ENCODE assay signal across 9 mouse cellular contexts in the genomic region with DNA sequence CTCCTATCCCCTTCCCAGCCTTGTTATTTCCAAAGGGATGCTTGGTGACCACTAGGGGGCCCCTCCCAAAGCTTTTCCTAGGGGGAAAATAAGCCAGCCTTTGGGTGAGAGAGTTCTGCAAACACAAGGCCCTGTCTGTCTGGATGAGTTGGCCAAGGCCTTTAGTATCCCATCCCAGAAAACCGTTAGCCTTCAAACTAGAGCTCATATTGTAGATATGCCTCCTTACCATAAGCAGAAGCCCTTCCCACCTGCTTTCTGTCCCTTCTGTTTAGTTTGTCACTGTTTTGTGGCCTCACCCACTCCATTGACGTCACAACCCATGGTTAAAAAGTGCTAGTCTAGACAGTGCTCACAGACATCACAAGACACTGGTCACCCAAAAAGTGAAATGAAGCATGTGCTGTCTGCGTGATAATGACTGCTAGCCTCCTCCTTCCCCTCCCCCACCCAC. TPM values are rescaled to one million over a fixed set of nuclear protein-coding genes. Genes with fewer than 3 reads are reported as not detected.
DNase-seq lines count a peak whose midpoint lies in the region; ATAC-seq lines count a peak whose summit lies in the region.
"Had no signal": no experiment of that assay in that cellular context is flagged by ENCODE, and none has a peak within 500 bp of the region (broad histone marks: within the 10 kb centered on the region; RNA-seq: fewer than 3 reads in every experiment).

No protein-coding gene starts in this region.

- peak overlapping the region; percentile 61 for H3K9ac ChIP-seq in intestine, embryonic 16.5 days (ENCODE audit: low read depth, low read length)
- no peak overlapping the region for H3K9ac ChIP-seq in liver, embryonic 13.5 days

- no peaks in the 10 kb centered on the region for H3K36me3 ChIP-seq in intestine, embryonic 16.5 days (ENCODE audit: control insufficient read depth, insufficient read depth, low read length)
- no peaks in the 10 kb centered on the region for H3K36me3 ChIP-seq in liver, embryonic 13.5 days

- H3K27me3 ChIP-seq in intestine, embryonic 16.5 days (replicated peaks; ENCODE audit: control insufficient read depth, insufficient read depth, low read length) = no peaks in the 10 kb centered on the region
- H3K27me3 ChIP-seq in liver, embryonic 13.5 days = no peaks in the 10 kb centered on the region
- H3K27me3 ChIP-seq: Patski had no signal

- ATAC-seq in intestine, embryonic 16.5 days = no peak
- ATAC-seq in liver, embryonic 13.5 days (ENCODE audit: low read depth) = peak; percentile 34; the same call in 1 of the 2 replicates
- ATAC-seq: Patski had no signal

- H3K4me2 ChIP-seq in intestine, embryonic 16.5 days (ENCODE audit: low read depth, low read length) = peak overlapping the region; percentile 49; the same call in 1 of the 2 replicates
- no peak overlapping the region for H3K4me2 ChIP-seq in liver, embryonic 13.5 days

- H3K9me3 ChIP-seq in intestine, embryonic 16.5 days (ENCODE audit: control insufficient read depth, low read length) = no peaks in the 10 kb centered on the region
- no peaks in the 10 kb centered on the region for H3K9me3 ChIP-seq in liver, embryonic 13.5 days (replicated peaks)

- peak overlapping the region; percentile 90 for H3K27ac ChIP-seq in intestine, embryonic 16.5 days (ENCODE audit: low read length)
- H3K27ac ChIP-seq in liver, embryonic 13.5 days = no peak overlapping the region

- peak; percentile 59 for DNase-seq in gastrocnemius, adult 18-20 months (ENCODE audit: low spot score)
- DNase-seq in gastrocnemius, adult 8-10 months (ENCODE audit: low spot score in 2 of 2) = no peak
- peak; percentile 44 for DNase-seq in urinary bladder, postnatal 25 days (ENCODE audit: low spot score)
- DNase-seq in urinary bladder, postnatal 10 days (ENCODE audit: low spot score) = no peak
- no peak for DNase-seq in liver, embryonic 13.5 days
- no peak for DNase-seq in thymus, postnatal 14 days
- no peak for DNase-seq in adipocyte (ENCODE audit: low spot score)

- peaks cover 22% of the 10 kb centered on the region for H3K4me1 ChIP-seq in intestine, embryonic 16.5 days (ENCODE audit: control insufficient read depth, insufficient read depth, low read length)
- peaks cover 35% of the 10 kb centered on the region for H3K4me1 ChIP-seq in liver, embryonic 13.5 days (replicated peaks)

- WGBS in intestine, embryonic 16.5 days = 66% methylated on average over 3 of the region's 3 CpGs
- 58% methylated on average over 3 of the region's 3 CpGs for WGBS in liver, embryonic 13.5 days (ENCODE audit: insufficient replicate concordance)

- peak overlapping the region; percentile 13; the same call in 1 of the 2 replicates for H3K4me3 ChIP-seq in intestine, embryonic 16.5 days (ENCODE audit: low read length)
- H3K4me3 ChIP-seq in liver, embryonic 13.5 days (replicated peaks) = no peak overlapping the region

RNA-seq across cellular contexts. Expression of gene Cebpg, which starts 29.5 kb away (rescaled TPM):
- 10 to 100 TPM; 32.1 to 41.5 TPM for total RNA-seq in gastrocnemius, adult 18-20 months (2021)
- total RNA-seq in gastrocnemius, adult 8-10 months (2022) = 10 to 100 TPM; 33.0 to 39.8 (median 36.6) TPM
- polyA plus RNA-seq in intestine, embryonic 16.5 days (2015; fragmentation: Nextera tagmentation; extraction: Ambion mirVana) = 43.4 and 46.4 TPM in 2 replicates
- polyA plus RNA-seq in liver, embryonic 13.5 days (2015; fragmentation: Nextera tagmentation; extraction: Ambion mirVana) = 18.8 and 21.8 TPM in 2 replicates

Comparison
In these comparisons a context has a peak if more than half of its experiments do, and no peak if none do; other contexts are left out.
1. DNase-seq: peak in gastrocnemius, adult 18-20 months (single experiment) and urinary bladder, postnatal 25 days (single experiment); none in gastrocnemius, adult 8-10 months (0 of 2), urinary bladder, postnatal 10 days (single experiment), liver, embryonic 13.5 days (single experiment), thymus, postnatal 14 days (single experiment) and adipocyte (single experiment).